Comparison of ENCODE assay signal across 22 mouse cellular contexts in the genomic region with DNA sequence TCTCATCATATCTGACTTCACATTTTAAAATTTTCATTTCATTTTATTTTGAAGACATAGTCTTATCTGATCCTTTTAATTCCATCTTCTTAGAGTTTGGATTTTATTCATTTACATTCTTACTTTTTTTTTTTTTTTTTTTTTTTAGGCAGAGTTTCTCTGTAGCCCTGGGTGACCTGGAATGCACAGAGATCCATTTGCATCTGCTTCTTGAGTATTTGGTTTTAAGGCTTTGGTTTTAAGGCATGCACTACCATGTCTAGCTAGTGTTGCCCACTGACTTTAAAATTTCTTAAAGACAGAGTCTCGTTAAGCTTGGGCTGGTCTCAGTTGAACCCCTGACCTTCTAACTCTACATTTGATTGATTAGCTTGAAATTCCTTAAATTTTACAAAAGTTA. TPM values are rescaled to one million over a fixed set of nuclear protein-coding genes. Genes with fewer than 3 reads are reported as not detected.
A peak's percentile ranks its signal among the peaks of the same experiment; 100 is the strongest.
DNase-seq lines count a peak whose midpoint lies in the region; ATAC-seq lines count a peak whose summit lies in the region.
"Had no signal": no experiment of that assay in that cellular context is flagged by ENCODE, and none has a peak within 500 bp of the region (broad histone marks: within the 10 kb centered on the region; RNA-seq: fewer than 3 reads in every experiment).

No protein-coding gene starts in this region.

- 0 out of 2 replicates have a peak, but pooled peaks cover 3% of the 10 kb centered on the region for H3K4me1 ChIP-seq in embryonic facial prominence, embryonic 14.5 days (ENCODE audit: control insufficient read depth, insufficient read depth, low read length)
- peaks cover 4% of the 10 kb centered on the region; the same call in 1 of the 2 replicates for H3K4me1 ChIP-seq in embryonic facial prominence, embryonic 10.5 days
- peaks cover 8% of the 10 kb centered on the region for H3K4me1 ChIP-seq in hindbrain, embryonic 15.5 days (replicated peaks)
- H3K4me1 ChIP-seq in hindbrain, embryonic 11.5 days (replicated peaks; ENCODE audit: control insufficient read depth, insufficient read depth, low read length), result no peaks in the 10 kb centered on the region
- H3K4me1 ChIP-seq in neural tube, embryonic 13.5 days (replicated peaks), result peaks cover 10% of the 10 kb centered on the region
- H3K4me1 ChIP-seq: embryonic facial prominence, embryonic 12.5 days had no signal

- DNase-seq in embryonic facial prominence, embryonic 14.5 days (ENCODE audit: low spot score), result no peak
- DNase-seq in embryonic facial prominence, embryonic 10.5 days (ENCODE audit: low spot score), result no peak
- no peak for DNase-seq in hindbrain, embryonic 11.5 days (ENCODE audit: low spot score)
- no peak for DNase-seq in neural tube, embryonic 10.5 days (ENCODE audit: extremely low spot score, low spot score)
- DNase-seq in lung, postnatal 4 days, result no peak
- DNase-seq: adrenal gland, postnatal 25 days; cerebellum, adult 18-20 months; gastrocnemius, postnatal 25 days; heart, postnatal 14 days; kidney, adult 2 months; kidney, postnatal 25 days; layer of hippocampus, adult 9-11 months; lung, adult 2 months; lung, postnatal 36 days; thymus, postnatal 36 days had no signal

- H3K4me2 ChIP-seq in embryonic facial prominence, embryonic 14.5 days (ENCODE audit: low read depth, low read length), result no peak overlapping the region
- peak overlapping the region; percentile 55; the same call in 1 of the 2 replicates for H3K4me2 ChIP-seq in hindbrain, embryonic 15.5 days
- H3K4me2 ChIP-seq in hindbrain, embryonic 11.5 days (replicated peaks; ENCODE audit: low read depth, low read length), result no peak overlapping the region
- H3K4me2 ChIP-seq in neural tube, embryonic 13.5 days, result peak overlapping the region; percentile 60

- WGBS in embryonic facial prominence, embryonic 14.5 days, result 97% methylated on average over 1 of the region's 1 CpGs
- WGBS in embryonic facial prominence, embryonic 10.5 days, result 95% methylated on average over 1 of the region's 1 CpGs
- WGBS in hindbrain, embryonic 15.5 days, result 100% methylated on average over 1 of the region's 1 CpGs
- 90% methylated on average over 1 of the region's 1 CpGs for WGBS in hindbrain, embryonic 11.5 days
- WGBS in neural tube, embryonic 13.5 days, result 97% methylated on average over 1 of the region's 1 CpGs

- peaks cover 15% of the 10 kb centered on the region for H3K9me3 ChIP-seq in embryonic facial prominence, embryonic 14.5 days (ENCODE audit: control insufficient read depth, low read length)
- 0 out of 2 replicates have a peak, but pooled peaks cover 6% of the 10 kb centered on the region for H3K9me3 ChIP-seq in embryonic facial prominence, embryonic 10.5 days
- H3K9me3 ChIP-seq in hindbrain, embryonic 15.5 days, result 0 out of 2 replicates have a peak, but pooled peaks cover 4% of the 10 kb centered on the region
- H3K9me3 ChIP-seq in hindbrain, embryonic 11.5 days (ENCODE audit: control insufficient read depth, low read length), result no peaks in the 10 kb centered on the region
- H3K9me3 ChIP-seq in neural tube, embryonic 13.5 days, result 0 out of 2 replicates have a peak, but pooled peaks cover 12% of the 10 kb centered on the region
- H3K9me3 ChIP-seq: heart, embryonic 10.5 days had no signal

- no peaks in the 10 kb centered on the region for H3K27me3 ChIP-seq in embryonic facial prominence, embryonic 14.5 days (replicated peaks; ENCODE audit: control insufficient read depth, insufficient read depth, low read length)
- H3K27me3 ChIP-seq in embryonic facial prominence, embryonic 10.5 days (replicated peaks; ENCODE audit: low read depth, poor library complexity, severe bottlenecking), result no peaks in the 10 kb centered on the region
- H3K27me3 ChIP-seq in hindbrain, embryonic 15.5 days, result 0 out of 2 replicates have a peak, but pooled peaks cover 3% of the 10 kb centered on the region
- H3K27me3 ChIP-seq in hindbrain, embryonic 11.5 days (ENCODE audit: control insufficient read depth, insufficient read depth, low read length), result no peaks in the 10 kb centered on the region
- no peaks in the 10 kb centered on the region for H3K27me3 ChIP-seq in neural tube, embryonic 13.5 days
- H3K27me3 ChIP-seq: embryonic facial prominence, embryonic 12.5 days had no signal

- H3K9ac ChIP-seq in embryonic facial prominence, embryonic 14.5 days (ENCODE audit: low read depth, low read length), result no peak overlapping the region
- no peak overlapping the region for H3K9ac ChIP-seq in hindbrain, embryonic 15.5 days
- no peak overlapping the region for H3K9ac ChIP-seq in hindbrain, embryonic 11.5 days (ENCODE audit: low read depth, low read length)
- no peak overlapping the region for H3K9ac ChIP-seq in neural tube, embryonic 13.5 days
- H3K9ac ChIP-seq: embryonic facial prominence, embryonic 12.5 days had no signal

- no peak overlapping the region for H3K27ac ChIP-seq in embryonic facial prominence, embryonic 14.5 days (replicated peaks; ENCODE audit: low read depth, low read length)
- H3K27ac ChIP-seq in embryonic facial prominence, embryonic 10.5 days (replicated peaks), result no peak overlapping the region
- H3K27ac ChIP-seq in hindbrain, embryonic 15.5 days (replicated peaks), result no peak overlapping the region
- no peak overlapping the region for H3K27ac ChIP-seq in hindbrain, embryonic 11.5 days (ENCODE audit: low read depth, low read length)
- no peak overlapping the region for H3K27ac ChIP-seq in neural tube, embryonic 13.5 days (replicated peaks)

- H3K36me3 ChIP-seq in embryonic facial prominence, embryonic 14.5 days (ENCODE audit: control insufficient read depth, insufficient read depth, low read length), result peaks cover 50% of the 10 kb centered on the region
- H3K36me3 ChIP-seq in embryonic facial prominence, embryonic 10.5 days (replicated peaks), result peaks cover 46% of the 10 kb centered on the region
- peaks cover 38% of the 10 kb centered on the region for H3K36me3 ChIP-seq in hindbrain, embryonic 15.5 days
- peaks cover 13% of the 10 kb centered on the region for H3K36me3 ChIP-seq in hindbrain, embryonic 11.5 days (ENCODE audit: control insufficient read depth, insufficient read depth, low read length)
- peaks cover 46% of the 10 kb centered on the region for H3K36me3 ChIP-seq in neural tube, embryonic 13.5 days

- H3K4me3 ChIP-seq in embryonic facial prominence, embryonic 14.5 days (ENCODE audit: low read depth, low read length), result peak overlapping the region; percentile 53
- H3K4me3 ChIP-seq in embryonic facial prominence, embryonic 10.5 days, result no peak overlapping the region
- H3K4me3 ChIP-seq in hindbrain, embryonic 15.5 days, result no peak overlapping the region
- H3K4me3 ChIP-seq in hindbrain, embryonic 11.5 days (ENCODE audit: low read depth, low read length), result no peak overlapping the region
- H3K4me3 ChIP-seq in neural tube, embryonic 13.5 days, result no peak overlapping the region

- no peak for ATAC-seq in embryonic facial prominence, embryonic 14.5 days (ENCODE audit: low read depth)
- no peak for ATAC-seq in hindbrain, embryonic 15.5 days (ENCODE audit: low FRiP score, low read depth)
- no peak for ATAC-seq in hindbrain, embryonic 11.5 days (ENCODE audit: low FRiP score)
- ATAC-seq in neural tube, embryonic 13.5 days (ENCODE audit: low read depth), result no peak
- no peak for ATAC-seq in frontal cortex, adult (ENCODE audit: low TSS enrichment)
- ATAC-seq: activated CD4-positive, CD25-positive, alpha-beta regulatory T cell, adult 4 months had no signal

RNA-seq across cellular contexts. Expression of a gene that starts 1.4 kb away (rescaled TPM):
- 8.8 and 12.1 TPM in 2 replicates for polyA plus RNA-seq in embryonic facial prominence, embryonic 14.5 days (2014; fragmentation: Nextera tagmentation; extraction: Ambion mirVana)
- 18.1 and 21.5 TPM in 2 replicates for polyA plus RNA-seq in embryonic facial prominence, embryonic 10.5 days (2016; fragmentation: Nextera tagmentation; extraction: Ambion mirVana)
- 22.0 and 22.5 TPM in 2 replicates for polyA plus RNA-seq in hindbrain, embryonic 15.5 days (2015; fragmentation: Nextera tagmentation; extraction: Ambion mirVana)
- polyA plus RNA-seq in hindbrain, embryonic 11.5 days (2014; fragmentation: Nextera tagmentation; extraction: Ambion mirVana), result 17.0 and 19.4 TPM in 2 replicates
- polyA plus RNA-seq in neural tube, embryonic 13.5 days (2015; fragmentation: Nextera tagmentation; extraction: Ambion mirVana), result 21.7 and 22.2 TPM in 2 replicates

RNA-seq across cellular contexts. Expression of a gene that starts 19.4 kb away (rescaled TPM):
- polyA plus RNA-seq in embryonic facial prominence, embryonic 14.5 days (2014; fragmentation: Nextera tagmentation; extraction: Ambion mirVana), result not detected in 2 replicates
- polyA plus RNA-seq in embryonic facial prominence, embryonic 10.5 days (2016; fragmentation: Nextera tagmentation; extraction: Ambion mirVana), result not detected in 2 replicates
- not detected in 2 replicates for polyA plus RNA-seq in hindbrain, embryonic 15.5 days (2015; fragmentation: Nextera tagmentation; extraction: Ambion mirVana)
- not detected in 2 replicates for polyA plus RNA-seq in hindbrain, embryonic 11.5 days (2014; fragmentation: Nextera tagmentation; extraction: Ambion mirVana)
- not detected in 2 replicates for polyA plus RNA-seq in neural tube, embryonic 13.5 days (2015; fragmentation: Nextera tagmentation; extraction: Ambion mirVana)
- polyA plus RNA-seq: activated CD4-positive, CD25-positive, alpha-beta regulatory T cell, adult 4 months; embryonic facial prominence, embryonic 12.5 days; heart, embryonic 10.5 days; kidney, adult 2 months; lung, adult 2 months had no signal

RNA-seq across cellular contexts. Expression of a gene that starts 36.5 kb away (rescaled TPM):
- not detected in 2 replicates for polyA plus RNA-seq in embryonic facial prominence, embryonic 14.5 days (2014; fragmentation: Nextera tagmentation; extraction: Ambion mirVana)
- polyA plus RNA-seq in embryonic facial prominence, embryonic 10.5 days (2016; fragmentation: Nextera tagmentation; extraction: Ambion mirVana), result not detected in 2 replicates
- not detected in 2 replicates for polyA plus RNA-seq in hindbrain, embryonic 15.5 days (2015; fragmentation: Nextera tagmentation; extraction: Ambion mirVana)
- not detected in 2 replicates for polyA plus RNA-seq in hindbrain, embryonic 11.5 days (2014; fragmentation: Nextera tagmentation; extraction: Ambion mirVana)
- polyA plus RNA-seq in neural tube, embryonic 13.5 days (2015; fragmentation: Nextera tagmentation; extraction: Ambion mirVana), result not detected in 2 replicates
- polyA plus RNA-seq: embryonic facial prominence, embryonic 12.5 days; heart, embryonic 10.5 days; kidney, adult 2 months; limb, embryonic 14.5 days; lung, adult 2 months had no signal

Comparison
In these comparisons a context has a peak if more than half of its experiments do, and no peak if none do; other contexts are left out.
1. H3K4me2 ChIP-seq: peak in hindbrain, embryonic 15.5 days (single experiment) and neural tube, embryonic 13.5 days (single experiment); none in embryonic facial prominence, embryonic 14.5 days (single experiment) and hindbrain, embryonic 11.5 days (single experiment).